Mouse (Mus musculus) adrenal gland, adult 18-20 months (tissue): ENCODE measurements around the gene Gpr27. TPM values are rescaled to one million over a fixed set of nuclear protein-coding genes. Genes with fewer than 3 reads are reported as not detected.
A peak's percentile ranks its signal among the peaks of the same experiment; 100 is the strongest.

Experiments used
- DNase-seq, 2 experiments: peaks; one replicate each; pipeline ENCODE4 v3.0.0; 2021 to 2022; ENCODE audit warnings: low spot score in 2 of 2
- long read RNA-seq, 2 experiments: library from polyadenylated mRNA; stranded (forward); transcript quantifications; one replicate each; pipeline ENCODE4 v2.0.0; 2021
- total RNA-seq, 2 experiments: library from RNA; stranded (reverse); gene quantifications; 1 replicate in 1 of 2; 2 replicates in 1 of 2; pipeline ENCODE4 v1.2.3; 2021

The Gpr27 gene
- 1 to 10 TPM; 3.0 to 3.5 TPM for total RNA-seq
- long read RNA-seq, experiment 1, transcript Gpr27-201 (1 exons, 2,388 nt), result major isoform, 13 of 13 reads
- long read RNA-seq, experiment 1, partial matches to known transcripts, result 0 of 13 reads
- long read RNA-seq, experiment 1, other reads (novel, unspliced or antisense), result 0 of 13 reads
- long read RNA-seq, experiment 2, transcript Gpr27-201 (1 exons, 2,388 nt), result major isoform, 47 of 47 reads
- long read RNA-seq, experiment 2, partial matches to known transcripts, result 0 of 47 reads
- long read RNA-seq, experiment 2, other reads (novel, unspliced or antisense), result 0 of 47 reads

DNA sequence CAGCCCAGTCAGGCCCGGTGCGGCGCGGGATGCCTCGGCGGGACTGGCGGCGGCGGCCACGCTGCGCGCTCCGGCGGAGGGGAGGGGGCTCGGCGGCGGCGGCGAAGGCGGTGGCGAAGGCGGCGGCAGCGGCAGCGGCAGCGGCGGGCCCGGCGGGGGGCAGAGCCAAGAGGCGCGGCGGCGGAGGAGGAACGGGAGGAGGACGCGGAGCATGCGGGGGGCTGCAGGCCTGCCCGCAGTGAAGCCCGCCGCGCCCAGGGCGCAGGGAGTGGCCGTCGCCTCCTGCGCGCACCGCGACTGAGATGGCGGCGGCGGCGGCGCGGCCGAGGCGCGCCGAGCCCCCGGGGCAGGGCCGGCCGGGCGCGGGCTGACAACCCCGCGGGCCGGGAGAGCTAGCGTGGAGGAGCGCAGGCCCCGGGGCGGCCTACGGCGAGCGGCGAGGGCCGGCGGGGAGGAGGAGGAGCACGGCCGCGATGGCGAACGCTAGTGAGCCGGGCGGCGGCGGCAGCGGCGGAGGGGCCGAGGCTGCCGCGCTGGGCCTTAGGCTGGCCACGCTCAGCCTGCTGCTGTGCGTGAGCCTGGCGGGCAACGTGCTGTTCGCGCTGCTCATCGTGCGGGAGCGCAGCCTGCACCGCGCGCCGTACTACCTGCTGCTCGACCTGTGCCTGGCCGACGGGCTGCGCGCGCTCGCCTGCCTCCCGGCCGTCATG is at the start of gene Gpr27:
Gene Gpr27 (plus strand): TSS at position 474 of the 710 bp plus-strand sequence.
- DNase-seq, result peak; percentile 12 to 29

DNA sequence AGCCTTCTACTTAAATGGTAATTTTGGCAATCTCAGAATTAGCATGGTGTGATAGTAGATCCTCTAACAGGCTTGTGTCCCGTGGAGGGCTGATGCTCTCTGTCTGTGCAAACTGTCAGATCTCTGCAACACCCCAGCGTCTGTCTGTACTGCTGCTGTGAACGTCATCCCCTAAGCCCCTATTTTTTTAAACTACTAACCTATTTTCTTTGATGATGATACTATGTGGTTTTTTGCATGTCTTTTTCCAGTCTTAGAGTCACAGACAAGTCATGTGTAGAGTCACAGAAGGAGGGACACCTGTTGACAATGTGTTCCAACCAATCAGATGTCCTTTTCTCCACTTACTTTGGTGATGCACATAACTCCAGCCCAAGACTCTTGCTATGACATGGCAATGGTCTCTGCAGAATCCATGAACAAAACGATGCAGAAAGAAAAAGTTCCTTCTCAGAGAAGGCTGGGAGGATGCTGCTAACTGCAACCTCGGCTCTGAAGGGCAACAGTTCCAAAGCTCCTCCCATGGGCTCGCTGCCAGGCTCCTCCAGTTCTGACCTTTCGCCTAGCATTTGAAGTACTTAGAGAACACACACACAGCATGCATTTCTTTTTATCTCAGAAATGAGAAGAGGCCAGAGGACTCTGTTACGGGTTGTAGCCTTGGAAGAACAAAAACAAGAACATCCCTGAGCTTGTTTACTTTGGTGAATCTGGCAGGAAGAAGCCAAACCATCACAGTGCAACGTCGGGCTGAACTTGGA is 48.9 kb upstream of the Gpr27 start:
- DNase-seq, result peak; percentile 58 to 66

DNA sequence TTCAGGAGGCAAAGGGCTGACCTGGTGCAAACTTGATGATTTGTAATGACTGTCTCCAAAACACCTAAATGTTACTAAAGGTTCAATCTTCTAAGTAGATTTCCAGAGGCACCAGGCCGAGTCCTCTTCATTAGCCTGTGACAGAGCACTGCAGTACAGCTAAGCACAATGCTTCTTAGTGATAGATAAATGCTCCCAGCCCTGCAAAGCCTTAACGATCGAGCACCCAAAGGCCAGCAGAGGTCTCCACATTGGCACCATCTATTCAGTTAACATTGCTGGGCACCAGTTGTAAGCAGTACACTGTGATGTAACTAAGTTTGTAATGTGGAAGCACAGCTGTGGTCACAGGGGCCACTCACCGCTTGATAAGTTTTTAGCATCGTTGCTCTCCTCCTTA is 48.1 kb upstream of the Gpr27 start:
- DNase-seq, result no peak

DNA sequence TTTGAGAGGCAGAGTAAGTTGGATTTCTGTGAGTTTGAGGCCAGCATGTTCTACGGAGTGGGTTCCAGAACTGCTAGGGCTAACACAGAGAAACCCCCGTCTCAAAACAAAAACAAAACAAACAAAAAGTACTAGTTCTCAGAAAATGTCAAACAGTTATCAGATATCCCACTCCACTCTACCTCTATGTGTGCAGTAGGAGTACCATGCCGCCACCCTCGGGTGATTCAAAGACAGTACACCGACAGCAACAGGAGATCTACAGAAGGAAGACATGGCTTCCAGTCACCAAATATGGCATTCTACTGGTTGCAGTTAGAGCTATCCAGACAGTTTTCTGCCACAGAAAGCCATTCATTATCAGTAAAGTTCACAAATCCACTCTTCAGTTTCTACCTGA is 47.6 kb upstream of the Gpr27 start:
- DNase-seq, result no peak

DNA sequence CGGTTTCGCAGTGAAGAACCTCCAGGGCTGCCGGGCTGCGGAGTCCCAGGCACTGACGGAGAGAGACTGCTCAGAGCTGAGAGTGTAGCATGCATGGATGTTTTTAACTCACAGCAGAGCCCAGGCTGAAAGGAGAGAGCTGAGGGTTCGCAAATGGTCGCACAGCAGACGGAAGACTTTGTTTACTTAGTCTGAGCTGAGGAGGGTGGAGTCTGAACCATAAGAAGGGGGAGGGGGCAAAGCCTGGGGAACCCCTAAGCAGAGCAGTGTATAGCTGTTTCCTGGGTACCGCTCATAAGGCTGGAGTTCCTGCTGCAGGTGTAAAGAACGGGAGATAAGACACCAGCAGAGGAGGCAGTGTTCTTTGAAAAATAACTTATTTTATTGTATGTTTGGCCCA is 46.1 kb upstream of the Gpr27 start:
- DNase-seq, result no peak

DNA sequence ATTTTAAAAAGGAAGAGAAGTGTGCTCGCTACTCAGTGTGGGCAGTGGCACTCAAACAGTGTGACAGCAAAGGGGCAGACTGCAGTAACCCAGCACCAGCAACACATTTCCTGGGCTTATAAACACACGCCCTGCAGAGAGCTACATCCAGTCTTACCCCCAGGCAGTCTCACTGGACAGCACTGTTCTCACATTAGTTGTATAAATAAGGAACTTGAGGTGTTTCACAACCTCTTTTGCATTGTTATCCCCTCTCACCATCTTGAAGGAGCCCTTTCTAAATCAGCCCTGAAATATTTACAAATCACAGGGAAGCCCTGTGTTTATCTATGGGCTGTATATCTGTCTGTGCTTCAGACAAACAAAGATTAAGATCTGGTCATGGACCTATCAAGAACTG is 43.2 kb upstream of the Gpr27 start:
- DNase-seq, result no peak

DNA sequence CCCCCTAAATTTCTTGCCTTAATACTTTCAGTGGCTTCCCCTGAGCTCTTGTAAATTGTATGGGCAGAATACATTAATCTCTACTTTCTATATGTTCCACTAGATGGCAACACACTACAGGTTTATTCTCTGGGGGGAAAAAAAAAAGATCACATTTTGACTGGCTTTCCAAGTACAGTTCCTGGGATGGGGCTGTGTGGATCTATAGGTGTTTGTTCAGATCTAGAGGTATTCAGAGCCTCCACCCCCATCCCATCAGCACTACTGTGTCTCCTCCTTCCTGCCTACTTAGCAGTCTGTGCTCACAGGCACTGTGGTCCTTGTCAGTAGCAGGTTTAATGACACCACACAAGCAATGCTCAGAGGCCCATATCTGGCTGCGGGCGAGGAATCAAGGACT is 40.1 kb upstream of the Gpr27 start:
- DNase-seq, result no peak

DNA sequence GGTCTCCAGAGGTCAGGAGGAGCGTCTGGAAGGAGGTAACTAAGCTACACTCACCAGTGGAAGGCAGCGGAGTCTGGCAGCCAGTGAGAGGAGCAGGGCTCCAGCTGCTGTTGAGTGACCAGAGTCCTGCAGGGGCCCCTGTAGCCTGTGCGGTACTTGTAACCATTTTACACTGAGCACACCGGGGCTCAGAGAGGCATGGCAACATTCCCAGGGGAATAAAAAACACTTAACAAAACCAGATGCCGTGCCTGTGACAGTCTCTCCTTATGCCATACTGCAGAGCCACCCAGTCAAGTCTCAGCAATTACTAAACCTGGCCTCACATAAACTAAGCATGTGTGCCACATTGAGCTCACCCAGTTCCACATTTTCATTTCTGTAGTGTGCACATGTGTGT is 38.1 kb upstream of the Gpr27 start:
- no peak for DNase-seq

DNA sequence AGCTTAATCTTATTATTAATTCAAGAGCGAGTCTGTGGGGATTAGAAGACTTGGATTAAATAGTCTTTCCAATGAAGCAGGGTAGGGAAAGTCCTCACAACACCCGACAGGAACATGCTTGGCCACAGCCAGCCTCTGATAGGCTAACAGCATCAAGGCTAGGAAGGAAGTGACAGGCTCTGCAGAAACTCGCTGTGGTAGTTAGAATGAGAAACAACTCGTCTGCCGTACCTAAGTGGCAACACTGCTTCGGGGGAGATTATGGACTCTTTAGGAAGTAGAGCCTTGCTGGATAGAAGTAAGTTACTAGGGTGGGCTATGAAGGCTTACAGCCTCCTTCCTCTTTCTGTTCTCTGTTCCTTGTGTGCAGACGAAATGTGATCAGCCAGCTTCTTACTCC is 37.0 kb upstream of the Gpr27 start:
- no peak for DNase-seq

DNA sequence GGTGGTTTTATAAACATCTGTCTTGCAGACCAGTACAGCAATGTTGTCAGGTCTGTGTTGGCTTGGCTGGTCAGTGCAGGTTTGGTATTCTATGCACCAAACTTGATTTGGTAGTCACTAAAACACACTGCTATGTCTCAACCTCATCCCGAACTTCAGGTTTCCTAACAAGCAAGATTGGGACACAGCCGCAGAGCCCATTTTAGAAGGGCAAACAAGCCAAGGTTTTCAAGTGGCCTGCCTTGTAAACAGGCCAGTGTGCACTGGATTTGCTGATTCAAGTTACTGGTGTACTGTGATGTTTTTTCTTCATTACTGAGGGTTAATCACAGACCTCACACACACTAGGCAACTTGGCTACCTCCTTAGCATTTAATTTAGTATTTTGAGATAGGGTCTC is 36.4 kb upstream of the Gpr27 start:
- no peak for DNase-seq

DNA sequence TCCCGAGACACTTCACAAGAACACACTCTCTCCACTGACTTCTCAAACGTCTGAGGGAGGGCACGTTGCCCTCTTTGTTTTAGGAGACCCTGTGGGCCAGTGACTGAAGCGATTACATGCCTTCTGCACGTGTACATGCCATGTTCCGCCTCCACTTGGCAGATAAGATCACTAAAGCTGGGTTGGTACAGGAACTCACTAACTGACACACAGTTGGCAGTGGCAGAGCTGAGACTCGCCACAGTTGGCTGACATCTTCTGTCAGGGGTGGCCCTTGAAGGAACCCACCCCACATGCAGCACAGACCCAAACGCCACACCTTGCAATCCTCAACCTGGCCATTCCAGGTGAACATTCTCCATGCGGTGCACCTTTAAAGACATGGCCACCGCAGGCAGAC is 33.9 kb upstream of the Gpr27 start:
- no peak for DNase-seq

DNA sequence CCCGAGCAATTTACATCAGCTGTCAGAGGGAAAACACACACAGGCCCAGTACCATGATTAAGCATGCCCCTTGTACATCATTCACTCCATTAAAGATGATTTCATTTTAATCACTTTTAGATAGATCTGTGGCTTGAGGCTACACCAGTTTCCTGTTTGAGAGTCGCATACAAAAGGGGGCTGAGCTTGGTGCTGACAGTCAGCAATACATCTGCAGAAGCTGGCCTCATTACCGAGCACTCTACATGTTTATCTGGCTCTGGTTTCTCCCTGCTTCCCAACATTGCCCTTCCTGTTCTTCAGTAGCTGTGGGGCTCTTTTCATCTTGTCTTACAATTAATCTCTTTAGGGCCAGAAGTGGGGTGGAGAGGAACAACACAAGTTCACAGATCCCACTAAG is 32.0 kb upstream of the Gpr27 start:
- no peak for DNase-seq

DNA sequence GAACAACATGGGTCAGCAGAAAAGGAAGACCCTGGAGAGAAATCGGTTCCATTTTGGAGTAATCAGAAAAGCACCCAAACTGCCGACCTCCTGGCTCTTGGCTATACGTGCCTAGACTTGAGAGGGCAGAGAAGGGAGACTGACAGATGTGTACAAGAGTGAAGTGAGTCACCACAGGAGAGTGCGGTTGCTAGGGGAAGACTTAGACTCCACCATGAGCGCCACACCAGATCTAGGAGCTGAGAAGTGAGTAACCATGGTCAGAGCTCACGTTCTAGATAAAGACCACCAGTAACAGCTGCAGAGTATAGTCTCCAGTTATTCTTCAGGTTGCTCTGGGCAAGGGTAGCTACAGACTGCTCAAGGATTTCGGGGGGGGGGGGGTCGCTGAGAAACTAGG is 29.2 kb upstream of the Gpr27 start:
- DNase-seq, result no peak

DNA sequence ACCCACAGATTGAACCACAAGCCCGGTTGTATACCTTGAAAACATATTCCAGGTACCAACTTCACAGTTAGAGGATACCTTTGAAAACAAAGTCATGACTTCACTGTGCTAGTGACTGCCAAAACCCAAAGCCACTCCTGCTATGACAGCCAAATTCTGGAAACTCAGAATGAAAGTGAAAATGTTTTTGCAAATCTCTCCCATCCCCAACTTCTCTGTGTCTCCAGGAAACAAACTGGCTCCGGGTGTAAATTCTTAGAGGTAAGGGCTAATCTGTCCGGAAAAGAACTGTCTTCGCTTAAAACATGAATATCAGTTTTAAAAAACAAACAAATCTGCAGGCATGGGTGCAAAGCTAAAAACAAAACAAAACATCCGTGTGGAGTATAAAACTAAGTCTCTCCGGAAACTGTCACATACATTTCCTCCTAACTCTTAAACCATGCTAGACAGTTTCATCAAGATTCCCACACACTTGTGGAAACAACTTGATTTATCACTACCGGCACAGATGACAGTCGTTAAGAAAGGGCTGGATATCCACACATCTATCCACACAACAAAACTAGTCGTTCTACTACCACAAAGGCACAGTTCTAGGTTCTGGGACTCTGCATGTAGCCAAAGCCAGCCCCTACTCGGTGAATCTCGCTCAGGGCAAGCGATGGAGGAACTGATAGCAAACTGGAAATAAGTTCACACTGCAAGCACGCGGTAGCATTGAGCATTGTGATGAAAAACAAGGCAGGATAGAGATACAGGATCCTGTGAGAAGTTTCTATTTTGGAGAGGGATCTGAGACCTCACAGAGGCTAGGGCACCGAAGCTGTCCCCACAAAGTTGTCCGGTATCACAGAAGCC is 26.8 kb upstream of the Gpr27 start:
- DNase-seq, result no peak

DNA sequence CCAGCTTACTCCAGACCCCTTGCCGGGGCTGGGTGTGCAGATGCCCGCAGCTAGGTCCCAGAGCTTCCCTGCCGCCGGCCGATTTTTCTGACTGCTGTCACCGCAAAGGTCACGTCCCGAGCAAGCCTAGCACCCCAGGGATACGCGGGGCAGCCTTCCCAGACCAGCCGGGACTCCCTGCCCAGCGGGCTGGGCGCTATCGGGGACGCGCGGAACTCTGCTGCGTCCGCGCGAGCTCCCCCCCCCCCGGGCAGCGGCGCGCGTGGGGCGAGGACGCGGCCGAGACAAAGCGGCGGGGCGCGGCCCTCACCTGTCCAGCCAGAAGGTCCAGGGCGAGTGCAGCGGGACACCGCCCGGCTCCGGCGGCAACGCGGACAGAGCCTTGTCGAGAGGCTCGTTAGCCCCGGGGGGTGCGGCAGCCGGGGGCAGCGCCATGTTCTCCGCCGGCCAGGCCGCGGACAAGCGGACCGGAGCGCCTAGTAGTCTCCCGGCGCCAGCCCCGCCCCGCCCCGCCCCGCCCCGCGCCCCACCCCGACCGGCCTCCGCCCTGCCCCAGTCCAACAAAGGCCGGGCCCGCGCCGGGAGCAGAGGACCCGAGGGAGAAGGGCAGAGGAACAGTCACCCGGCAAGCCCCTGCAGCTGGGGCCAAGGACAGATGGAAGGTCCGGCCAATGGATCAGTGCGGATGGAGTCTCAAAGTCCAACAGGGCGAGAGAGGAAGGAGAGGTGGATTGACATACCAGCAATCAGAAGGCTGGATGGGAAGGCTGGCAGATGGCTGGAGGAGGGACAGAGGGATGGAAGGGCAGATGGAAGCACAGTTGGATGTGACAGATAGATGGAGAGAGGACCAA is 25.9 kb upstream of the Gpr27 start, which contains the start of the genes Eif4e3 and Gm20696:
Gene Eif4e3 (minus strand): TSS at position 454 of the 854 bp plus-strand sequence.
Gene Gm20696 (minus strand): TSS at position 480 of the 854 bp plus-strand sequence.
- DNase-seq, result peak; percentile 60 to 66

DNA sequence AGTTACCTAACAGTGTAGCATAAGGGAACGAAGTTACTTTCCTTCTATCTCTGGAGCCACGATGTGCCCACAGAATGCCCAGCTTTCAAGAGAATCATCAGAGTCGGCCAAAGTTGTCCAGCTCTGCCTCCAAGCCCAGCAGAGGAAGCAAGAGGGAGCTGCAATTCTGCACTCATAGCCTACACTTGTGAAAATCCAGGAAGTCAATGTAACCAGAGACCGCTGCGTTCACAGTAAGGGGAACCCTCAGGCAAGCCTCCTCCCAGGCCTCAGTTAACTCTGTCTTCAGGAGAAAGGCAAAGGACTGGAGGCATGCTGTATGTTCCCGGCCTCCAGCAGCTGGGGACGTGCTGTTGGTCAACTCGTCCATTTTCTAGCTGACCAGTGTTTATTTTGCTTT is 25.2 kb upstream of the Gpr27 start:
- DNase-seq, result no peak

DNA sequence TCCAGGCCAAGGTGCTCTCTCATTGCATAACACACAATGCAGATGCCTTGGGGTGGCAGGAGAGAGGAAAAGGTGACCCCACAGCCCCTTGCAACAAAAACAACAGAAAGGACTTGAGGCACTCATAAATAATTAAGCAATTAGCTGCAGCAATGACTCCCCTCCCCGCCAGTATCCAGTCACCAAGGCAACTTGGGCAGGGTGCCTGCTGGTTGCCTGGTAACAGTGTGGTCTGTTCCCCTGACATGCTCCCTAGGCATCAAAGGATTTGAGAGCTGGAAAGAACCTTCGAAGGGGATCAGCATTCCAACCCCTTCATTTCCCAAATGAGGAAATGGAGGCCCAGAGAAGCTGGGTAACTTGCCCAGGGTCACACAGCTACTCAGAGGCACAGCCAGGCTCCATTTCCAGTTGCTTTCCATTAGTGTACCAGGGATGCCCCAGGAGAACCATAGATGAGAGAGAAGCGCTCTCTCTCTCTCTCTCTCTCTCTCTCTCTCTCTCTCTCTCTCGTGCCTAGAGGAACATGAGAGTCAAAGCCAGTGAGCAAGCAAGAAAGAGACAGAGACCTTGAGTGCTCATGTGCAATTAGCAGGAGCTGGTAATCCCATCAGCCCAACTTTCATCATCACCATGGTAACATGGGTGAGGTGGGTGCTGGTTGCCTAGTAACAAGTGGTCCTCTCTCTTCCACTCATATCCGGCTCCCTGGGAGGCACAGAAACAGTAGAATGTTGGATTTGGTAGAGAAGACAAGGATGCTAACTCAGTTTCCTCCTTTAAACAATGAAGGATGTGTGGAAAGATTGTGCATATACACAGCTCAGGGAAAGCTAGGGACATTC is 22.8 kb upstream of the Gpr27 start:
- DNase-seq, result no peak

DNA sequence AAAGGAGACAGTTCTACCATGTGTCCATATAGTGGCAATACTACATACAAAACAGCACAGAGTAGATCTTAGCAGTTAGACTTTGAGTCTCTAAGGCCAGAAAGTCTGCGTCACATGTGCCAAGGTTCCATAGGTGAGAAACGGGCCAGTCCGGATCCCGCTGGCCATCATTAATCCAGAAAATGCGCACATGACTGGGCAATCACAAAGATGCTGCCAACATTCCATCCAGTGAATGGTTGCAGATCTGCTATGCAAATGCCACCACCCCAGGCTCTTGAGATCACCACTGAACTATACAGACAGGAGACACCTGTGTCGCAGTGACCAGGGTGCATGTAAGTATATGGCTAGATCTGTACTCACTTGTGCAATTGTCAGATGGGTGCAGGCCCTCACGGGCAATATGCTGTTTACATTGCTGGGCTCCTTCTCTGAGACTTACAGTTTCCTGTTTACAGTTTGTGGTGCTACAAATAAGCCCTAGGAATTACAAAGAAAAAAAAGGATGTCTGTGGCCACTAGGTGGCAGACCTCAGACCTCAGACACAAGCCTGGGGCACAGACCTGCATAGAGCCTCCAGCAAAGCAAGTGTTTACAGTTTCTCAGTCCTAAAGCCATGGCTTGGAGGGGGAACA is 21.9 kb upstream of the Gpr27 start:
- DNase-seq, result peak; percentile 43 to 49

DNA sequence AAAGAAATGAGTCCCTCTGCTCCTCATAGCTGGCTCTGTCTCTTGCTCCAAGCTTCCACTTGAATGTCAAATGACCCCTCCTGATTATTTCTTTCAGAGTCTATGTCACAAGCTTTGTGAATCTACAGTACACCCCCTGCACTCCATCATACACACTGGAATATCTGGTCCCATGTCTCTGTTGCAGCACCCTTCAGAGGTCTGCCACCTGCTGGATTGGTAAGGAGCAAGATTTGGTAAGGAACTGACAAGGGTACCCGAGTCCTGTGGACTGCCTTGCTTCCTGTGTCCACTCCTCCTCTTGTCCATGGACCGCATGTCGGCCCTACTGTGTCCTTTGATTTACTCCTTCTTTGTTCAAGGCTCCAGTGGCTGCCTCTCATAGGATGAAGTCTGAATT is 20.7 kb upstream of the Gpr27 start:
- no peak for DNase-seq
